Mouse (Mus musculus): ENCODE results near the gene Nf2. TPM values are rescaled to one million over a fixed set of nuclear protein-coding genes. Genes with fewer than 3 reads are reported as not detected.

The Nf2 gene
- total and polyA plus RNA-seq, 3 experiments, result 45.2 to 103 (median 50.7) TPM

- Histone ChIP-seq H3K36me3 (replicated peaks in 1 of 2; ENCODE audit: control insufficient read depth in 1 of 2, insufficient read depth in 1 of 2, low read length in 1 of 2) (peaks cover 0 to 24% of the 10 kb centered on the region in 2 experiments), H3K27me3 (replicated peaks) (no peaks in the 10 kb centered on the region), H3K4me3 (replicated peaks in 1 of 3; ENCODE audit: low read depth in 2 of 3, low read length in 2 of 3, poor library complexity in 1 of 3) (no peak overlapping the region), H3K9ac (ENCODE audit: insufficient read depth, low read depth) (no peak overlapping the region), H3K9me3 (replicated peaks; ENCODE audit: low read length) (no peaks in the 10 kb centered on the region), H3K27ac (ENCODE audit: insufficient read depth, low read depth) (no peak overlapping the region), H3K79me2 (replicated peaks; ENCODE audit: control insufficient read depth, extremely low read depth, insufficient read depth, poor library complexity, severe bottlenecking) (peaks cover 31% of the 10 kb centered on the region), H3K4me2 (ENCODE audit: insufficient read depth, low read depth, poor library complexity, severe bottlenecking) (no peak overlapping the region), H3K4me1 (ENCODE audit: control insufficient read depth in 1 of 2, insufficient read depth in 2 of 2) (peaks cover 0 to 37% of the 10 kb centered on the region in 2 experiments; a peak in 3 of 4 replicates)
- no peak for DNase-seq (ENCODE audit: extremely low read depth)
- dilution Hi-C loops (cut with MboI; ENCODE audit: extremely low pct_ligation_motif_present, extremely low pct_unique_long_range_greater_than_20kb, low sequenced_read_pairs), result no loop called here
- TF ChIP-seq NELFE (IDR thresholded peaks at IDR 0.05; ENCODE audit: low read depth, low read length) (no peak), JUND (conservative IDR thresholded peaks at IDR 0.05; ENCODE audit: low read depth, low read length) (no peak), CHD1 (IDR thresholded peaks at IDR 0.05; ENCODE audit: low read depth, low read length) (no peak), CTCF (conservative IDR thresholded peaks at IDR 0.05 in 1 of 2, IDR thresholded peaks at IDR 0.05 in 1 of 2; ENCODE audit: low read depth in 2 of 2, low read length in 2 of 2) (no peak), GABPA (IDR thresholded peaks at IDR 0.05; ENCODE audit: insufficient replicate concordance, low read depth, low read length) (no peak), CHD2 (IDR thresholded peaks at IDR 0.05; ENCODE audit: low read length) (no peak), MAX (IDR thresholded peaks at IDR 0.05; ENCODE audit: low read length) (no peak), KAT2A (IDR thresholded peaks at IDR 0.05; ENCODE audit: insufficient replicate concordance, low read length) (no peak), USF2 (conservative IDR thresholded peaks at IDR 0.05; ENCODE audit: low read depth, low read length) (no peak), EP300 (IDR thresholded peaks at IDR 0.05; ENCODE audit: low read length) (no peak), MAFK (IDR thresholded peaks at IDR 0.05; ENCODE audit: insufficient replicate concordance, low read length) (no peak), MYC (IDR thresholded peaks at IDR 0.05; ENCODE audit: low read depth, low read length) (no peak), ETS1 (conservative IDR thresholded peaks at IDR 0.05; ENCODE audit: low read depth, low read length) (no peak), TCF12 (IDR thresholded peaks at IDR 0.05; ENCODE audit: low read depth, low read length) (no peak), ELF1 (IDR thresholded peaks at IDR 0.05; ENCODE audit: low read depth, low read length) (no peak), MXI1 (IDR thresholded peaks at IDR 0.05; ENCODE audit: low read depth, low read length) (no peak), HCFC1 (IDR thresholded peaks at IDR 0.05; ENCODE audit: low read depth, low read length) (no peak), UBTF (IDR thresholded peaks at IDR 0.05; ENCODE audit: low read depth, low read length) (no peak)
- in situ Hi-C loops (cut with MboI; ENCODE audit: low pct_ligation_motif_present, low pct_unique_long_range_greater_than_20kb, low sequenced_read_pairs), result loop anchor here (25.0 kb wide), 2 partner anchors 404 to 579 kb away; partner anchors contain the start of genes Hormad2 and Lif
Measured at GRCm38 (mm10) chr11:4840942-4841526, 8.3 kb downstream of the Nf2 start.

DNA sequence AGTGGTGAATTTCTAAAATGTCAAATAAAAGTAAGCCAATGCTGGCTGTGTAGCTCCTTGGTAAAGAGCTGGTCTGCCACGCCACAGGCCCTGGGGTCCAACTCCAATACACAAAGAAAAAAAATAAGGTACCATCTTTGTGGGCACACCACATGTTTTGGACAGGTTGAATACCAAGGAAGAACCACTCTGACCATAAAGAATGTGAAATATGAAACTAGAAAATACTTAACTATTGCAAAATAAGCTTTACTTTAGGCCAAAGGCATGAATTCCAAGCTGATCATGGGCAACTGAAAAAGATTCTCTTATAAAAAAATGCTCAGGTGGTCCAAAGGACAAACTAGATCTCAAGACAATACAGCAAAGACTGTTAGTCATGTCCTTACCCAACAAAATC lies 11.1 kb downstream of the Nf2 start:
- Histone ChIP-seq H3K4me2 (ENCODE audit: insufficient read depth, low read depth, poor library complexity, severe bottlenecking) (no peak overlapping the region), H3K79me2 (replicated peaks; ENCODE audit: control insufficient read depth, extremely low read depth, insufficient read depth, poor library complexity, severe bottlenecking) (peaks cover 32% of the 10 kb centered on the region), H3K4me1 (ENCODE audit: control insufficient read depth in 1 of 2, insufficient read depth in 2 of 2) (peaks cover 2 to 55% of the 10 kb centered on the region in 2 experiments; a peak in 3 of 4 replicates), H3K36me3 (replicated peaks in 1 of 2; ENCODE audit: control insufficient read depth in 1 of 2, insufficient read depth in 1 of 2, low read length in 1 of 2) (peaks cover 0 to 15% of the 10 kb centered on the region in 2 experiments), H3K27me3 (replicated peaks) (no peaks in the 10 kb centered on the region), H3K9ac (ENCODE audit: insufficient read depth, low read depth) (no peak overlapping the region; the same call in 1 of the 2 replicates), H3K27ac (ENCODE audit: insufficient read depth, low read depth) (no peak overlapping the region), H3K4me3 (replicated peaks in 1 of 3; ENCODE audit: low read depth in 2 of 3, low read length in 2 of 3, poor library complexity in 1 of 3) (no peak overlapping the region), H3K9me3 (replicated peaks; ENCODE audit: low read length) (no peaks in the 10 kb centered on the region)
- in situ Hi-C loops (cut with MboI; ENCODE audit: low pct_ligation_motif_present, low pct_unique_long_range_greater_than_20kb, low sequenced_read_pairs) (loop anchor here (10.0 to 25.0 kb wide), 3 partner anchors 333 to 576 kb away; partner anchors contain the start of genes Hormad2 and Lif), dilution Hi-C loops (cut with MboI; ENCODE audit: extremely low pct_ligation_motif_present, extremely low pct_unique_long_range_greater_than_20kb, low sequenced_read_pairs) (no loop called here)
- TF ChIP-seq ZNF384 (IDR thresholded peaks at IDR 0.05; ENCODE audit: low read depth, low read length), result no peak
- no peak for TF ChIP-seq SIN3A (IDR thresholded peaks at IDR 0.05; ENCODE audit: low read length)
- no peak for TF ChIP-seq SMC3 (IDR thresholded peaks at IDR 0.05; ENCODE audit: low read depth, low read length)
- TF ChIP-seq TCF12 (IDR thresholded peaks at IDR 0.05; ENCODE audit: low read depth, low read length), result no peak
- no peak for TF ChIP-seq JUND (conservative IDR thresholded peaks at IDR 0.05; ENCODE audit: low read depth, low read length)
- no peak for TF ChIP-seq GABPA (IDR thresholded peaks at IDR 0.05; ENCODE audit: insufficient replicate concordance, low read depth, low read length)
- no peak for TF ChIP-seq TBP (conservative IDR thresholded peaks at IDR 0.05; ENCODE audit: low read depth, low read length)
- no peak for TF ChIP-seq UBTF (IDR thresholded peaks at IDR 0.05; ENCODE audit: low read depth, low read length)
- no peak for TF ChIP-seq ZKSCAN1 (IDR thresholded peaks at IDR 0.05; ENCODE audit: borderline replicate concordance, low read depth, low read length)
- TF ChIP-seq ELF1 (IDR thresholded peaks at IDR 0.05; ENCODE audit: low read depth, low read length), result no peak
- TF ChIP-seq HCFC1 (IDR thresholded peaks at IDR 0.05; ENCODE audit: low read depth, low read length), result no peak
- no peak for TF ChIP-seq ZC3H11A (IDR thresholded peaks at IDR 0.05; ENCODE audit: low read depth, low read length)
- no peak for TF ChIP-seq USF2 (conservative IDR thresholded peaks at IDR 0.05; ENCODE audit: low read depth, low read length)
- TF ChIP-seq IRF4 (IDR thresholded peaks at IDR 0.05; ENCODE audit: low read depth, low read length), result no peak
- DNase-seq (ENCODE audit: extremely low read depth), result no peak

All from CH12.LX (cell line).